Mouse (Mus musculus) forebrain, embryonic 15.5 days (tissue): ENCODE measurements at regions not wholly inside any gene's neighbourhood (a gene's known extent, or its start where the extent isn't known, plus 50 kb on each side); places are given as distances from the start of the nearest gene placed in this dataset.

Source experiments
- ATAC-seq: fragments of 200-750 bp; cut with Nextera tagmentation; replicated peaks from 2 replicates; pipeline ENCODE4 v1.8.0; 2017; ENCODE audit warnings: mild to moderate bottlenecking, moderate TSS enrichment, moderate library complexity
- H3K27ac ChIP-seq: fragments of 300-500 bp; sonication (generic); replicated peaks from 2 replicates; pipeline ENCODE4 v1.5.1; 2015; ENCODE audit warnings: mild to moderate bottlenecking, inconsistent platforms
- H3K27me3 ChIP-seq: fragments of 300-500 bp; sonication (generic); 2 replicates; pipeline ENCODE4 v1.6.1; 2015; ENCODE audit warnings: inconsistent platforms
- H3K36me3 ChIP-seq: fragments of 300-500 bp; sonication (generic); 2 replicates; pipeline ENCODE4 v1.6.1; 2015; ENCODE audit warnings: mild to moderate bottlenecking, inconsistent platforms
- H3K4me1 ChIP-seq: fragments of 300-500 bp; sonication (generic); 2 replicates; pipeline ENCODE4 v1.6.1; 2015; ENCODE audit warnings: inconsistent platforms
- H3K4me2 ChIP-seq: fragments of 300-500 bp; sonication (generic); replicated peaks from 2 replicates; pipeline ENCODE4 v1.6.1; 2015; ENCODE audit warnings: mild to moderate bottlenecking, inconsistent platforms
- H3K4me3 ChIP-seq: fragments of 300-500 bp; sonication (generic); 2 replicates; pipeline ENCODE4 v1.5.1; 2015; ENCODE audit warnings: mild to moderate bottlenecking, inconsistent platforms
- H3K9ac ChIP-seq: fragments of 300-500 bp; sonication (generic); replicated peaks from 2 replicates; pipeline ENCODE4 v1.6.1; 2015; ENCODE audit warnings: mild to moderate bottlenecking, inconsistent platforms
- H3K9me3 ChIP-seq: fragments of 300-500 bp; sonication (generic); 2 replicates; pipeline ENCODE4 v1.6.1; 2016; ENCODE audit warnings: inconsistent platforms
- WGBS: fragments of 180-500 bp; shearing (Covaris S2); methylation state at CpG from one replicate; pipeline ENCODE4 v1.1.7; 2015; ENCODE audit warnings: mixed read lengths; 5-methylcytosine and 5-hydroxymethylcytosine counted together

DNA sequence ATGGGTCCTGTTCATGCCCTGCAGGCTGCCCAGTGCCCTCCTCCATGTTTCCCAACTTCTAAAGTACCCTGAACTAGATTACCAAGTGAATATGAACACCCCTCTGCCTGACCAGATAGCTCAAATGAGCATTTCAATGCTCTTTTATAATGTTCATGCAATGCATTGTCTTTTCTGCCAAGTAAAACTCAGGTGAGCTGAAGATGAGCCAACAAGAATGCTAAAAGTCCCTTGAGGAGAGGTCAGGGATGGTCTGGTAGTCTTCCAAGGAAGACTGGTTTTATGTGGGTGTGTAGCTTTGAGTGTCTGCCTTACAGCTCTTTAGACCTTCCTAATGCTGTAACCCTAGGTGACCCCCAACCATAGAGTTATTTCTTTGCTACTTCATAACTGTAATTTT is 58.0 kb upstream of the Abca12 start:
- Histone ChIP-seq H3K4me1 (no peaks in the 10 kb centered on the region), H3K4me2 (no peak overlapping the region), H3K9ac (no peak overlapping the region), H3K27ac (no peak overlapping the region), H3K9me3 (no peaks in the 10 kb centered on the region), H3K4me3 (no peak overlapping the region), H3K27me3 (no peaks in the 10 kb centered on the region), H3K36me3 (no peaks in the 10 kb centered on the region)
- ATAC-seq, result no peak

- Histone ChIP-seq H3K4me2 (no peak overlapping the region), H3K4me1 (no peaks in the 10 kb centered on the region), H3K27ac (no peak overlapping the region), H3K36me3 (no peaks in the 10 kb centered on the region), H3K9me3 (no peaks in the 10 kb centered on the region), H3K27me3 (no peaks in the 10 kb centered on the region), H3K9ac (no peak overlapping the region), H3K4me3 (no peak overlapping the region)
- WGBS, result 92% methylated on average over 4 of the region's 4 CpGs
- ATAC-seq, result no peak
These were observed 68.4 kb upstream of the Abca12 start for GRCm38 (mm10) chr1:71483149-71483548.

DNA sequence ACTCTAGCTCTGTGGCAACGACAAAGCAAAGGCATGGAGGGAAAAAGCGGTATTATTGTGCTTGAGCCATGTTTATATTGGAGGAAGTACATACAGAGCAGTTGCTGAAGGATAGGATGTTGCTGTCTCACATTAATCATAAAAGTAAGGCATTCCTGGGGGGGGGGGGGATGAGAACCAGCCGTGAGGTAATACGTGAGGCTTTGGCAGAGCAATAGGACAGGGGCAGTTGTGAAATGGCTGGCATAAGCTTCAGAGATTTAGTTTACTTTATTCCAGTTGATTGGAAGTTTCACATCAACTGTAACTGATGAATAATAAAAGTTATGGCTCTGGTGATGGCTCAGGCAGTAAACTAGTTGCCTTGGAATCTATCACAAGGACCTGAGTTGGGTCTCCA is 62.4 kb upstream of the Atic start:
- Histone ChIP-seq H3K27me3 (no peaks in the 10 kb centered on the region), H3K36me3 (no peaks in the 10 kb centered on the region), H3K4me2 (no peak overlapping the region), H3K9ac (no peak overlapping the region), H3K27ac (no peak overlapping the region), H3K4me3 (no peak overlapping the region), H3K9me3 (no peaks in the 10 kb centered on the region), H3K4me1 (no peaks in the 10 kb centered on the region)
- ATAC-seq, result no peak
- WGBS, result 94% methylated on average over 4 of the region's 4 CpGs

- H3K4me2 ChIP-seq, result 0 out of 2 replicates have a peak overlapping the region, but pooled peaks have one; percentile 22
- no peak for ATAC-seq
These were observed 51.1 kb upstream of the Atic start for GRCm38 (mm10) chr1:71505898-71506297.

DNA sequence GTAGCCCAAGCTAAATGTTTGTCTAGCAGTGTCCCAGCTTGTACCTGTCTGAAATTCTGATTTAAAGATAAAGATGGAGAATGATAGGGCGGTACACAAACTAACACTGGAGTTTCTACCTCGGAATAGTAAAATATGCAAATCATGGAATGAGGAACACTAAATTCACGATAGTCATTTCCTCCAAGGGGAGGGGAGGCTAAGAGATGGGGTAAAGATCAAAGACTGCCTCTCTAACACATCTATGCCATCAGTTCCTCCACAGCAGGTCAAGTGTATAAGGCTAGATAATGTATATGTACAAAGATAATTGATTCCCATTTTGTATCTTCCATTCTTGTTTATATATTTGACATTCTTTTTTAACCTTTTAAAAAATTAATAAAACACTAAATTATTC is 50.4 kb upstream of the Atic start:
- no peaks in the 10 kb centered on the region for H3K9me3 ChIP-seq
- ATAC-seq, result no peak
- H3K27ac ChIP-seq, result no peak overlapping the region
- no peaks in the 10 kb centered on the region for H3K36me3 ChIP-seq
- WGBS, result 51% methylated on average over 3 of the region's 3 CpGs
- peaks cover 3% of the 10 kb centered on the region; the same call in 1 of the 2 replicates for H3K4me1 ChIP-seq
- no peak overlapping the region for H3K4me2 ChIP-seq
- H3K27me3 ChIP-seq, result no peaks in the 10 kb centered on the region
- H3K4me3 ChIP-seq, result no peak overlapping the region
- H3K9ac ChIP-seq, result no peak overlapping the region

More at GRCm38 (mm10) chr1:71505898-71506297, 51.1 kb upstream of the Atic start:
- Histone ChIP-seq H3K27ac (no peak overlapping the region), H3K9me3 (no peaks in the 10 kb centered on the region), H3K4me1 (peaks cover 3% of the 10 kb centered on the region; the same call in 1 of the 2 replicates), H3K27me3 (no peaks in the 10 kb centered on the region), H3K4me3 (no peak overlapping the region), H3K36me3 (no peaks in the 10 kb centered on the region), H3K9ac (no peak overlapping the region)
- 6% methylated on average over 5 of the region's 5 CpGs for WGBS
